Mouse (Mus musculus) kidney, embryonic 16.5 days (tissue): Measurements from ENCODE around the gene Sipa1l2. TPM values are rescaled to one million over a fixed set of nuclear protein-coding genes. Genes with fewer than 3 reads are reported as not detected.
"Not testable (repeated sequence)": the region's sequence is repeated elsewhere in the genome, so short reads cannot be mapped to it uniquely, and the experiment has no call there.

Source experiments
- ATAC-seq: fragments of 200-750 bp; cut with Nextera tagmentation; 2 replicates; pipeline ENCODE4 v1.8.0; 2017; ENCODE audit warnings: moderate TSS enrichment; ENCODE audit not compliant: low FRiP score, low TSS enrichment
- H3K27ac ChIP-seq: fragments of 300-500 bp; sonication (generic); 2 replicates; pipeline ENCODE4 v1.5.1; 2014; ENCODE audit warnings: low read length
- H3K27me3 ChIP-seq: fragments of 300-500 bp; sonication (generic); 2 replicates; pipeline ENCODE4 v1.6.1; 2014; ENCODE audit warnings: low read length, control low read depth, mixed read lengths; ENCODE audit not compliant: insufficient read depth
- H3K36me3 ChIP-seq: fragments of 300-500 bp; sonication (generic); 2 replicates; pipeline ENCODE4 v1.6.1; 2014; ENCODE audit warnings: low read length, control low read depth, mixed read lengths; ENCODE audit not compliant: insufficient read depth
- H3K4me1 ChIP-seq: fragments of 300-500 bp; sonication (generic); 2 replicates; pipeline ENCODE4 v1.6.1; 2014; ENCODE audit warnings: low read length, control low read depth, mixed read lengths; ENCODE audit not compliant: insufficient read depth
- H3K4me2 ChIP-seq: fragments of 300-500 bp; sonication (generic); replicated peaks from 2 replicates; pipeline ENCODE4 v1.6.1; 2014; ENCODE audit warnings: low read depth, low read length
- H3K4me3 ChIP-seq: fragments of 300-500 bp; sonication (generic); 2 replicates; pipeline ENCODE4 v1.5.1; 2014; ENCODE audit warnings: mild to moderate bottlenecking, low read length
- H3K9ac ChIP-seq: fragments of 300-500 bp; sonication (generic); replicated peaks from 2 replicates; pipeline ENCODE4 v1.6.1; 2014; ENCODE audit warnings: low read length
- H3K9me3 ChIP-seq: fragments of 300-500 bp; sonication (generic); 2 replicates; pipeline ENCODE4 v1.6.1; 2016; ENCODE audit warnings: low read length, control low read depth
- WGBS: fragments of 180-500 bp; shearing (Covaris S2); extraction: QIAGEN DNeasy Blood & Tissue Kit; methylation state at CpG from one replicate; pipeline ENCODE4 v1.1.7; 2014; 5-methylcytosine and 5-hydroxymethylcytosine counted together
- polyA plus RNA-seq: library from polyadenylated mRNA; unstranded; fragments of >200 nt; fragmentation: Nextera tagmentation; extraction: Ambion mirVana; gene quantifications from 2 replicates; pipeline ENCODE4 v1.2.1, GENCODE M21; 2015

Gene Sipa1l2
- polyA plus RNA-seq, 1 experiment from 2014 or later: 18.1 TPM

DNA sequence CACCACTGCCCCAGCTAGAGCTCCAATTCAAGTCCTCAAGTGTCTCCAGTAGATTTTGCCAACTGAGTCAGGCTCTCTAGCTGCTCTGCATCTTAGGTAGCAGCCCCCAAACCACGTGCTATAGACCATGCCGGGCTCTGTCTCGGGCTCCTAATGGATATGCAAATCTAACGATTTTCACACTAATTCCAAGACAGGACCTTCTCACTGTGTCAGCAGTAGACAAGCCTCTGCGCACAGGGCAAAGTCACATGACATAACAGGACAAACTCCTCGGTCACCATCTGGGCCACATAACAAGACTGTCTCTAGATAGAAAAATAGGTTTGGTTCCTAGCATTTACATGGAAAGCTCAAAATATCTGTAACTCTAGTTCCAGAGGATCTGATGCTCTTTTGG lies 40.6 kb downstream of the Sipa1l2 start:
- no peak overlapping the region for H3K9ac ChIP-seq
- WGBS: 50% methylated on average over 6 of the region's 6 CpGs
- H3K4me3 ChIP-seq: no peak overlapping the region
- H3K36me3 ChIP-seq: no peaks in the 10 kb centered on the region
- no peak overlapping the region for H3K4me2 ChIP-seq
- no peaks in the 10 kb centered on the region for H3K9me3 ChIP-seq
- no peak overlapping the region for H3K27ac ChIP-seq
- no peaks in the 10 kb centered on the region for H3K27me3 ChIP-seq
- no peak for ATAC-seq
- H3K4me1 ChIP-seq: peaks cover 68% of the 10 kb centered on the region

DNA sequence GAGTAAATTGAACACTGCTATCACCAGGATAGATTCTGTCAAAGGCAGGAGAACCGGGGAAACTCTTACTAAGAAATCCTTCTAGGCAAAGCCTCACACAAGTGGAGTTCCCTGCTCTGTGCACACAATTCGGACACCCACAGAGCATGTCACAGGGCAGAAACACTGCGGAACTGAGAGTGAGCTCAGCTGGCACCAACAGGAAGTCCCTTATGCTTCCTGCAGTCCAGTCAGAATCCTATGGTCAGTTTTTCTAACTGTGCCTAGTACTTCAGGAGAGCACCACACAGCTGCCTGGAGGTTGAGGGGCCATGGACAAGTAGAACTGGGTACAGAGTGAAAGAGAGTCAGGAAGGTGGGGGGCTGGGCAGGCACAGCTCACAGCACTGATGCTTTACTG lies 41.7 kb downstream of the Sipa1l2 start:
- H3K27me3 ChIP-seq: no peaks in the 10 kb centered on the region
- no peak overlapping the region for H3K4me3 ChIP-seq
- H3K27ac ChIP-seq: no peak overlapping the region
- H3K9me3 ChIP-seq: no peaks in the 10 kb centered on the region
- 76% methylated on average over 3 of the region's 3 CpGs for WGBS
- H3K4me2 ChIP-seq: no peak overlapping the region
- peaks cover 58% of the 10 kb centered on the region for H3K4me1 ChIP-seq
- ATAC-seq: no peak
- H3K36me3 ChIP-seq: no peaks in the 10 kb centered on the region
- H3K9ac ChIP-seq: no peak overlapping the region

DNA sequence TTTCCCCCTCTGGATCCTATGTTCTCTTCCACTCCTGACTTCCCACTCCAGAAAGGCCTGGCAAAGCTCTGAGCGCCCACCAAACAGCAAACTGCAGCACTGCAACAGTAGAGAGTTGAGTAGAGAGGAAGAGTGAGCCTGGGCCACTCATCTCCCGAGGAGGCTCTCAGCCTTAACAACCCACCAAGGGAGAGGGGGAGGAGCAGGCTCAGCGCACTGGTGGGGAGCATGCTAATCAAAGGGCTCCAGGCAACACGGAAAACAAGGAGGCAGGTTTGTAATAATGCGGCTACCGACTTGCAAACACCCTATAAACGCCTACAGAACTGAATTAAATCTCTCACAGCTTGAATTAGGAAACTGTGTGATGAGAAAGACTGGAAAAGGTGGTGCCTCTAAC lies 42.6 kb downstream of the Sipa1l2 start:
- H3K4me1 ChIP-seq: peaks cover 48% of the 10 kb centered on the region
- ATAC-seq: no peak
- H3K4me2 ChIP-seq: no peak overlapping the region
- H3K4me3 ChIP-seq: no peak overlapping the region
- H3K9me3 ChIP-seq: no peaks in the 10 kb centered on the region
- no peak overlapping the region for H3K27ac ChIP-seq
- H3K27me3 ChIP-seq: no peaks in the 10 kb centered on the region
- no peaks in the 10 kb centered on the region for H3K36me3 ChIP-seq
- WGBS: 23% methylated on average over 7 of the region's 7 CpGs
- no peak overlapping the region for H3K9ac ChIP-seq

DNA sequence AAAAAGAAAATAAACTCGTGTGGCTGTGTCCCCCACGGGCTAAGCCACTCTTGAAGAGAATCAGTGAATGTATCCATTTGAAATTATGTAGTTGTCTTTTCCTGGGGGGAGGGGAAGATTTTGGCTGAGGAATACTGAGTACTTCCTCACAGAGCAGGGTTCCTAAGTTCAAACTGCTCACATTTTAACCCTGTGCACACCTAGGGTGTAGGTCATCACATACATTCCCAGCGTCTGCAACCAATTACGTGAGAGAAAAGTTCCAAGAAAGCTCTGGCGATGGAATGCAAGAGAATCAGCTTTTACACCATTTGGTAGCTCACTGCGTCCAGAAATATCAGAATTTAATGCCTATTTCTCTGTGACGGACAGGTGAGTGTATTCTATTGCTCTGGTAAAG lies 43.0 kb downstream of the Sipa1l2 start:
- peaks cover 44% of the 10 kb centered on the region for H3K4me1 ChIP-seq
- H3K27me3 ChIP-seq: no peaks in the 10 kb centered on the region
- no peak for ATAC-seq
- WGBS: 52% methylated on average over 7 of the region's 7 CpGs
- H3K9me3 ChIP-seq: no peaks in the 10 kb centered on the region
- H3K4me2 ChIP-seq: no peak overlapping the region
- no peak overlapping the region for H3K4me3 ChIP-seq
- no peak overlapping the region for H3K27ac ChIP-seq
- H3K9ac ChIP-seq: no peak overlapping the region
- H3K36me3 ChIP-seq: no peaks in the 10 kb centered on the region

DNA sequence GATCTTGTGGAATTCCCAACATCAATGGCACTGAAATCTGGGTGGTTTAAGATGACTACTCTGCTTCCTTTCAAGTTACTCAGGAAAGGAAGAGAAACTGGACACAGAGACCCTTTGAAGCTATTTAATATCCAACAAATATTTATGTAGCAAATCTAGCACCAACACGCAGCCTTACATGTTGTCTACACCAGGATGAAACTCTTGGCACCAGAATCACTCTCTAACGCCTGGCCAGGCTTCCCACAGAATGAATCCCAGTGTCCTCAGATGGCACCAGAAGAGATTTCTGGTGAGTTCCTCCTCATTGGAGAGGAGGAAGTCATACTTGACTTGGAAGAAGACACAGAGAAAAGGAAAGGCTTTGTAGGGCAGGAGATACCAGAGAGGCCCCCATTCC lies 45.1 kb downstream of the Sipa1l2 start:
- H3K36me3 ChIP-seq: no peaks in the 10 kb centered on the region
- no peaks in the 10 kb centered on the region for H3K27me3 ChIP-seq
- peaks cover 33% of the 10 kb centered on the region for H3K4me1 ChIP-seq
- H3K9ac ChIP-seq: no peak overlapping the region
- no peak overlapping the region for H3K27ac ChIP-seq
- no peak overlapping the region for H3K4me3 ChIP-seq
- 80% methylated on average over 2 of the region's 2 CpGs for WGBS
- ATAC-seq: no peak
- no peaks in the 10 kb centered on the region for H3K9me3 ChIP-seq
- no peak overlapping the region for H3K4me2 ChIP-seq

DNA sequence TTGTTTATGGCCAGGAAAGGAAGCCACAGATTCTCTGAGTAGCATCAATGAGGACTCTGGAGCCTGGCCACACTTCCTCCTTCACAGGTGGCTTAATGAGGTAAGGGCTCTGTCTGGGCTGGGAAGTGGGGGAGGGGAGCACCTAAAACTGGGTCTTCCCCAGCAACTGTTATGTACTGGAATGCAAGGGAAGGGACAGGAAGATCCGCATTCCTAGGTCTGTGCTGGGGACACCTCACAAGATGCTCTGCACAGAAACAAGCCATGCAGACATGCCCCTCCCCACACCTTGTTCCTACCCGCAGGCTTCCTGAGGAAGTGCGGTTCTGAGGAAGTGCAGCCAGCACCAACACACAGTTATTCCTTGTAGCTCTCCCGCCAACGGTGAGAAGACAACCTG lies 46.4 kb downstream of the Sipa1l2 start:
- Histone ChIP-seq H3K27ac (0 out of 2 replicates have a peak overlapping the region, but pooled peaks have one; percentile 21), H3K9ac (no peak overlapping the region), H3K4me2 (no peak overlapping the region), H3K27me3 (no peaks in the 10 kb centered on the region), H3K4me3 (no peak overlapping the region), H3K4me1 (peaks cover 27% of the 10 kb centered on the region), H3K9me3 (no peaks in the 10 kb centered on the region), H3K36me3 (no peaks in the 10 kb centered on the region)
- 42% methylated on average over 5 of the region's 5 CpGs for WGBS
- ATAC-seq: no peak

DNA sequence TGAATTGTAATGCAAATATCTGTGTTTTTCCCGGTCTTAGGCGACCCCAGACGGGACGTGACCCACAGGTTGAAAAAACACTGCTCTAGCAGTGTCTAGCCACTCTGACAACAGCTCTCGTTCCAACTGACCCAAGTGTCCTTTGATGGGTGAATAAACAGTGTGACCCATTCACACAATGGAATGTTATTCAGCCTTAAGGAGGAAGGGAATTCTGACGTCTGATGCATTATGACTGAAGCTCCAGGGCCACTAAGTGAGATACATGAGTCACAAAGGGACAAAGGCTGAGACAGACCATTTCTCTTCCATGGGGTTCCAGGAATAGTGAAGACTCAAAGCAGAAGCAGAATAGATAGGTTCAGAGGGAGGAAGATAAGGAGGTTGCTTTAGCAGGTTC lies 47.5 kb downstream of the Sipa1l2 start:
- Histone ChIP-seq H3K4me2 (no peak overlapping the region), H3K9me3 (no peaks in the 10 kb centered on the region), H3K4me1 (peaks cover 21% of the 10 kb centered on the region), H3K9ac (no peak overlapping the region), H3K4me3 (no peak overlapping the region), H3K27ac (no peak overlapping the region), H3K27me3 (no peaks in the 10 kb centered on the region), H3K36me3 (no peaks in the 10 kb centered on the region)
- WGBS: 22% methylated on average over 6 of the region's 6 CpGs
- ATAC-seq: no peak

DNA sequence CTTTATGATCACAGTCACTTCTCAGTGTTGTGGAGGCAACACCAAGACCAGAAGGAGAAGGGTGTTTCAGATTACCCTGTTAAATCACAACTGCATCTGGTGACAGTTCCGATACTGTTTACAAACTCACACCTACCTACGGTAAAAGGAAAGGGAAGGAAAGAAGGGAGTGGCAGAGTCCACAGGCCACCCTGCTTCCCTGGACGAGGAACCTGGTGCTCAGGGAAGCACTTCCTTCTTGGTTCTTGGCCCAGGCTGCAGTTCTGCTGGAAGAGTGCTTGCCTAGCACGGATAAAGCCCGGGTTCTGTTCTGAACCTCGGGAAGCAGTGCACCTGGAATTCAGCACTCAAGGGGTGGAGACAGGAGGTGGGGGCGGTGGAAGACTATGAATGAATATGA lies 48.5 kb downstream of the Sipa1l2 start:
- no peak overlapping the region for H3K9ac ChIP-seq
- H3K27me3 ChIP-seq: no peaks in the 10 kb centered on the region
- no peaks in the 10 kb centered on the region for H3K36me3 ChIP-seq
- no peak overlapping the region for H3K4me2 ChIP-seq
- H3K4me3 ChIP-seq: no peak overlapping the region
- no peaks in the 10 kb centered on the region for H3K9me3 ChIP-seq
- H3K4me1 ChIP-seq: peaks cover 21% of the 10 kb centered on the region
- WGBS: 62% methylated on average over 7 of the region's 7 CpGs
- no peak overlapping the region for H3K27ac ChIP-seq
- ATAC-seq: no peak

DNA sequence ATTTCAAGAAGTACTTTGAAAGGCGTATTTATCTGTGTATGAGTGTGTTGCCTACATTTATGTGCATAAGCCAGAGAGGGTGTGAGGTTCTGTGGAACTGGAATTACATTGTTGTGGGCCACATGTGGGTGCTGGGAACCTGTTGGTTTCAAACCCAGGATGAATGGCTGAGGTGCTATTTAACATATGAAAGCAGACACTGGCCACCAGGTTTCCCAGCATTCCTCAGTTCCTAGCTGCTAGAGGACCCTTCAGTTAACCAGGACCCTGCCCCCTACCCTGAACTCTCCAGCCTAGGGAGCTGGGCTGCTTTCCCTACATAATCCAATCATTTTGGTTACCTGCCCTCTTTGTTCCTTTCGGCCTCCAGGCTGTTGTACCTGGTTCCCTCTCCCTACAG lies 49.3 kb downstream of the Sipa1l2 start:
- peaks cover 25% of the 10 kb centered on the region for H3K4me1 ChIP-seq
- H3K36me3 ChIP-seq: not testable (repeated sequence)

DNA sequence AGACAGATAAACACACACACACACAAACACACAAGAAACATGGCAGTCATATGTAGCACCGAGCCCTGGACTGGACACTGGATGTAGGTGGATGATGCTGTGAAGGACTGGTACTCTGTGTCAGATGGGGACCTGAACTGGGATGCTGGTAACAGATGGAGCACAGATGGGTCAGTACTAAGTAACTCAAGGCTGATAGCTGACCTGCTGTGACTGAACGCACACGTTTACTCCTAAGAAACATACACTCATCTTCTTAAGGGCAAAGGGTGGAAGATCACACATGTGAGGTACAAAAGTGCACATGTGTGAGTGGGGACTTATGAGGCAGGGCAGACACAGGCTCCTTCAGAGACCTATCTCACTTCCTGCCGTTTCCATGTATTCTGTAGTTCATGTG lies 50.7 kb downstream of the Sipa1l2 start:
- H3K27me3 ChIP-seq: no peaks in the 10 kb centered on the region
- ATAC-seq: no peak
- no peak overlapping the region for H3K9ac ChIP-seq
- 73% methylated on average over 4 of the region's 4 CpGs for WGBS
- no peak overlapping the region for H3K4me2 ChIP-seq
- H3K4me3 ChIP-seq: no peak overlapping the region
- H3K27ac ChIP-seq: peak overlapping the region; percentile 44; the same call in 1 of the 2 replicates
- H3K36me3 ChIP-seq: no peaks in the 10 kb centered on the region
- H3K4me1 ChIP-seq: peaks cover 32% of the 10 kb centered on the region
- no peaks in the 10 kb centered on the region for H3K9me3 ChIP-seq

More for the DNA sequence above, 49.3 kb downstream of the Sipa1l2 start:
- H3K9me3 ChIP-seq, ATAC-seq, H3K27ac ChIP-seq, H3K4me3 ChIP-seq, H3K4me2 ChIP-seq, H3K27me3 ChIP-seq, H3K9ac ChIP-seq: not testable (repeated sequence)
- 92% methylated on average over 2 of the region's 2 CpGs for WGBS
